ENCODE assay signal across 9 mouse cellular contexts in genomic region chr4:152328691-152329090, GRCm38 (mm10). TPM values are rescaled to one million over a fixed set of nuclear protein-coding genes. Genes with fewer than 3 reads are reported as not detected.
DNase-seq lines count a peak whose midpoint lies in the region; ATAC-seq lines count a peak whose summit lies in the region.
"Had no signal": no experiment of that assay in that cellular context is flagged by ENCODE, and none has a peak within 500 bp of the region (broad histone marks: within the 10 kb centered on the region; RNA-seq: fewer than 3 reads in every experiment).

No protein-coding gene starts in this region.

- H3K27me3 ChIP-seq in kidney, embryonic 16.5 days (ENCODE audit: insufficient read depth, low read length), result no peaks in the 10 kb centered on the region
- no peaks in the 10 kb centered on the region for H3K27me3 ChIP-seq in liver, embryonic 12.5 days (replicated peaks)

- no peaks in the 10 kb centered on the region for H3K9me3 ChIP-seq in kidney, embryonic 16.5 days (ENCODE audit: low read length)
- no peaks in the 10 kb centered on the region for H3K9me3 ChIP-seq in liver, embryonic 12.5 days (replicated peaks)

- 73% methylated on average over 6 of the region's 6 CpGs for whole genome bisulfite sequencing in kidney, embryonic 16.5 days
- 67% methylated on average over 6 of the region's 6 CpGs for WGBS in liver, embryonic 12.5 days (ENCODE audit: insufficient replicate concordance)

- H3K4me1 ChIP-seq in kidney, embryonic 16.5 days (ENCODE audit: insufficient read depth, low read length), result peaks cover 19% of the 10 kb centered on the region
- peaks cover 41% of the 10 kb centered on the region for H3K4me1 ChIP-seq in liver, embryonic 12.5 days

- peak; percentile 62 for DNase-seq in CD4-positive, CD25-positive, alpha-beta regulatory T cell, adult 2 months (ENCODE audit: low read depth, low spot score)
- peak; percentile 52 to 67 for DNase-seq in kidney, postnatal 25 days
- DNase-seq in T-cell, adult 2 months (ENCODE audit: low spot score), result peak; percentile 55
- no peak for DNase-seq in neural tube, embryonic 10.5 days (ENCODE audit: extremely low spot score, low spot score)
- no peak for DNase-seq in frontal cortex, adult 2 months (ENCODE audit: extremely low spot score in 1 of 2, low spot score in 1 of 2)

- ATAC-seq in CD4-positive, CD25-positive, alpha-beta regulatory T cell, adult 4 months, result no peak
- no peak for ATAC-seq in kidney, embryonic 16.5 days (ENCODE audit: low FRiP score, low TSS enrichment)
- ATAC-seq in liver, embryonic 12.5 days, result no peak

- no peak overlapping the region for H3K9ac ChIP-seq in kidney, embryonic 16.5 days (replicated peaks; ENCODE audit: low read length)
- 0 out of 2 replicates have a peak overlapping the region, but pooled peaks have one; percentile 17 for H3K9ac ChIP-seq in liver, embryonic 12.5 days

- no peak overlapping the region for H3K4me3 ChIP-seq in kidney, embryonic 16.5 days (ENCODE audit: low read length)
- no peak overlapping the region for H3K4me3 ChIP-seq in liver, embryonic 12.5 days

- no peak overlapping the region for H3K4me2 ChIP-seq in kidney, embryonic 16.5 days (replicated peaks; ENCODE audit: low read depth, low read length)
- H3K4me2 ChIP-seq in liver, embryonic 12.5 days, result no peak overlapping the region

- H3K27ac ChIP-seq in kidney, embryonic 16.5 days (ENCODE audit: low read length), result no peak overlapping the region
- no peak overlapping the region for H3K27ac ChIP-seq in liver, embryonic 12.5 days

- H3K36me3 ChIP-seq in kidney, embryonic 16.5 days (ENCODE audit: insufficient read depth, low read length), result peaks cover 49% of the 10 kb centered on the region
- H3K36me3 ChIP-seq in liver, embryonic 12.5 days, result peaks cover 65% of the 10 kb centered on the region

RNA-seq across cellular contexts. Expression of gene Rpl22, which starts 3.1 kb away (rescaled TPM):
- 1,000 to 10,000 TPM in 1 of 2 experiments, 100 to 1,000 TPM in 1; 772 to 1,018 TPM for polyA plus RNA-seq in CD4-positive, CD25-positive, alpha-beta regulatory T cell, adult 4 months (2017; shearing (Covaris generic))
- polyA plus RNA-seq in kidney, embryonic 16.5 days (2015; fragmentation: Nextera tagmentation; extraction: Ambion mirVana), result 295 and 333 TPM in 2 replicates
- polyA plus RNA-seq in liver, embryonic 12.5 days (2016; fragmentation: Nextera tagmentation; extraction: Ambion mirVana), result 385 and 404 TPM in 2 replicates
- polyA plus RNA-seq in frontal cortex, adult 2 months (2012; rRNA removed), result 192 and 232 TPM in 2 replicates

RNA-seq across cellular contexts. Expression of gene Chd5, which starts 9.8 kb away (rescaled TPM):
- under 1 TPM in 1 of 2 experiments, not detected in 1; 0.40 TPM for polyA plus RNA-seq in CD4-positive, CD25-positive, alpha-beta regulatory T cell, adult 4 months (2017; shearing (Covaris generic))
- polyA plus RNA-seq in kidney, embryonic 16.5 days (2015; fragmentation: Nextera tagmentation; extraction: Ambion mirVana), result 0.12 and 0.35 TPM in 2 replicates
- 0.01 and 0.02 TPM in 2 replicates for polyA plus RNA-seq in liver, embryonic 12.5 days (2016; fragmentation: Nextera tagmentation; extraction: Ambion mirVana)
- 66.8 and 77.9 TPM in 2 replicates for polyA plus RNA-seq in frontal cortex, adult 2 months (2012; rRNA removed)
- polyA plus RNA-seq: liver, embryonic 16.5 days had no signal

RNA-seq across cellular contexts. Expression of gene Rnf207, which starts 9.9 kb away (rescaled TPM):
- polyA plus RNA-seq in CD4-positive, CD25-positive, alpha-beta regulatory T cell, adult 4 months (2017; shearing (Covaris generic)), result not detected
- polyA plus RNA-seq in kidney, embryonic 16.5 days (2015; fragmentation: Nextera tagmentation; extraction: Ambion mirVana), result 1.2 and 1.6 TPM in 2 replicates
- polyA plus RNA-seq in liver, embryonic 12.5 days (2016; fragmentation: Nextera tagmentation; extraction: Ambion mirVana), result 0.26 and 0.42 TPM in 2 replicates
- 20.9 and 23.3 TPM in 2 replicates for polyA plus RNA-seq in frontal cortex, adult 2 months (2012; rRNA removed)
- polyA plus RNA-seq: liver, embryonic 16.5 days had no signal

RNA-seq across cellular contexts. Expression of gene Icmt, which starts 31.7 kb away (rescaled TPM):
- 1 to 10 TPM; 3.9 to 8.2 TPM for polyA plus RNA-seq in CD4-positive, CD25-positive, alpha-beta regulatory T cell, adult 4 months (2017; shearing (Covaris generic))
- 32.0 and 32.6 TPM in 2 replicates for polyA plus RNA-seq in kidney, embryonic 16.5 days (2015; fragmentation: Nextera tagmentation; extraction: Ambion mirVana)
- 11.8 and 14.4 TPM in 2 replicates for polyA plus RNA-seq in liver, embryonic 12.5 days (2016; fragmentation: Nextera tagmentation; extraction: Ambion mirVana)
- polyA plus RNA-seq in frontal cortex, adult 2 months (2012; rRNA removed), result 32.7 and 34.2 TPM in 2 replicates

RNA-seq across cellular contexts. Expression of gene Hes3, which starts 37.2 kb away (rescaled TPM):
- polyA plus RNA-seq in CD4-positive, CD25-positive, alpha-beta regulatory T cell, adult 4 months (2017; shearing (Covaris generic)), result not detected
- not detected in 2 replicates for polyA plus RNA-seq in kidney, embryonic 16.5 days (2015; fragmentation: Nextera tagmentation; extraction: Ambion mirVana)
- not detected in 2 replicates for polyA plus RNA-seq in liver, embryonic 12.5 days (2016; fragmentation: Nextera tagmentation; extraction: Ambion mirVana)
- 0.38 and 0.71 TPM in 2 replicates for polyA plus RNA-seq in frontal cortex, adult 2 months (2012; rRNA removed)
- polyA plus RNA-seq: liver, embryonic 16.5 days had no signal

Comparison
In these comparisons a context has a peak if more than half of its experiments do, and no peak if none do; other contexts are left out.
1. DNase-seq: peak in CD4-positive, CD25-positive, alpha-beta regulatory T cell, adult 2 months (single experiment), kidney, postnatal 25 days (2 of 2) and T-cell, adult 2 months (single experiment); none in neural tube, embryonic 10.5 days (single experiment) and frontal cortex, adult 2 months (0 of 2).
2. RNA of gene Chd5, which starts 9.8 kb away (polyA plus RNA-seq): 66.8 to 77.9 TPM in frontal cortex, adult 2 months; 0.40 TPM in CD4-positive, CD25-positive, alpha-beta regulatory T cell, adult 4 months, 0.12 to 0.35 TPM in kidney, embryonic 16.5 days and 0.01 to 0.02 TPM in liver, embryonic 12.5 days; every median in the first group is over 10 times any median in the second.